Mouse (Mus musculus) ES-Bruce4 (cell line): ENCODE data around the gene Ints6. TPM values are rescaled to one million over a fixed set of nuclear protein-coding genes. Genes with fewer than 3 reads are reported as not detected.

ENCODE experiments used
- H3K27ac ChIP-seq: 2 replicates; pipeline ENCODE4 v1.5.1; 2012; ENCODE audit warnings: low read length, inconsistent platforms; ENCODE audit not compliant: insufficient read depth
- H3K27me3 ChIP-seq: 2 replicates; pipeline ENCODE4 v1.6.1; 2012; ENCODE audit warnings: mild to moderate bottlenecking, low read length, inconsistent platforms; ENCODE audit not compliant: control insufficient read depth, poor library complexity, insufficient read depth, severe bottlenecking
- H3K36me3 ChIP-seq: 2 replicates; pipeline ENCODE4 v1.6.1; 2012; ENCODE audit warnings: inconsistent platforms, mild to moderate bottlenecking, low read length, moderate library complexity; ENCODE audit not compliant: control insufficient read depth, poor library complexity, insufficient read depth, severe bottlenecking
- H3K4me1 ChIP-seq: one replicate; pipeline ENCODE4 v1.8.1; 2011; ENCODE audit warnings: low read length; ENCODE audit not compliant: control insufficient read depth, insufficient read depth
- H3K4me3 ChIP-seq: 2 replicates; pipeline ENCODE4 v1.5.1; 2011; ENCODE audit warnings: low read depth, mild to moderate bottlenecking, low read length
- H3K9ac ChIP-seq: 2 replicates; pipeline ENCODE4 v1.6.1; 2012; ENCODE audit warnings: low read depth, mild to moderate bottlenecking, inconsistent platforms; ENCODE audit not compliant: poor library complexity, severe bottlenecking
- H3K9me3 ChIP-seq: replicated peaks from 2 replicates; pipeline ENCODE4 v1.6.1; 2012; ENCODE audit warnings: mild to moderate bottlenecking, low read length, inconsistent platforms; ENCODE audit not compliant: control insufficient read depth, poor library complexity, insufficient read depth, severe bottlenecking
- CTCF ChIP-seq: IDR thresholded peaks from one replicate; pipeline ENCODE4 v1.8.1; 2011; ENCODE audit warnings: low read depth, low read length
- EP300 ChIP-seq: IDR thresholded peaks from 2 replicates; pipeline ENCODE4 v1.6.1; 2011; ENCODE audit warnings: low read depth, low read length; ENCODE audit not compliant: insufficient read depth
- POLR2A ChIP-seq: IDR thresholded peaks from one replicate; pipeline ENCODE4 v1.8.1; 2011; ENCODE audit warnings: low read length; ENCODE audit not compliant: insufficient read depth
- polyA plus RNA-seq: library from polyadenylated mRNA; stranded (reverse); fragments of >200 nt; gene quantifications from 2 replicates; pipeline ENCODE4 v1.2.4, GENCODE M21; 2011; ENCODE audit warnings: low read depth; ENCODE audit not compliant: missing spikeins, insufficient read depth, insufficient read length

Ints6 gene
- polyA plus RNA-seq = 46.3 and 48.4 TPM in 2 replicates

DNA sequence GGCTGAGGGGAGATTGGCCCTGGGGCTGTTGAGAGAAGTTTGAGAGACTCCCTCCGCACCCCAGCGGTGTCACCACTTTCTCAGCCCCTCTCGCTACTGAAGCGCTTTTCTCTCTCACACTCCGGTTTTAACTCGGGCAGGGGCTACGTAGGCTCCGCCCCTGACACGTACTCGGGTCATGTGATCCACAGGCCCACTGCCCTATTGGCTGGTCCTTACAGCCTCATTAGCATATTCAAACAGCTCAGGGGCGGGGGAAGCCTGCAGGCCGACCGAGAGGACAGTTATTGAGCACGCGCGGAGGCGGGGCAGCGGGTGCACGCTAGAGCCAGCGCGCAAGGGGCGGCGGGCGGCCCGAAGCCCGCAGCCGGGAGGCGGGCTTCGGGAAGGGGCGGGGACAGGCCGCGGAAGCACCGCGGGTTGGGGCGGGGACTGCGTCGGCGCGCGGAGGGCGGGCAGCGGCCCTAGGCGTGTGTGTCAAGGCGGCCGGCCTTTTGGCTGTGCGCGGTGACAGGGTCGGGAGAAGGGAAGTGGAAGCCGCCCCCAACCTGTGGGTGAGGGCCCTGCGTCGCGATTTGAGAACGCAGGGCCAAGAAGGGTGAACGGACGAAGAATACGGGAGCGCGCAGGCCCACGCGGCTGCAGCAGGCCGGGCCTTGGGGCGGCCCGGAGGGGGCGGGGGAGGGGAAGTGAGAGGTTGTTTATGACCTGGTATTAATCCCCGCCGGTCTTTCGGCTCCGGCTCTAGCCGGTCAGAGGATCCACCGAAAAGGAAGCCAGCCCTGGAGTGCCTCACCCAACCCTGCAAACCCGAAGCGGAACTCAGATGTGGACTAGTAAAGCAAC is at the start of gene Ints6:
Gene Ints6, minus strand, starts transcription at position 134 of the 846 bp plus-strand sequence.
- Histone ChIP-seq H3K9me3 (no peaks in the 10 kb centered on the region), H3K27ac (peak within 1 kb of the TSS; percentile 82), H3K9ac (peak within 1 kb of the TSS; percentile 98), H3K4me3 (peak within 1 kb of the TSS; percentile 97), H3K36me3 (peaks cover 13% of the 10 kb centered on the region), H3K27me3 (no peaks in the 10 kb centered on the region), H3K4me1 (no peaks in the 10 kb centered on the region)
- TF ChIP-seq POLR2A (peak; percentile 100), EP300 (0 out of 2 replicates have a peak, but pooled peaks have one; percentile 44), CTCF (no peak)

DNA sequence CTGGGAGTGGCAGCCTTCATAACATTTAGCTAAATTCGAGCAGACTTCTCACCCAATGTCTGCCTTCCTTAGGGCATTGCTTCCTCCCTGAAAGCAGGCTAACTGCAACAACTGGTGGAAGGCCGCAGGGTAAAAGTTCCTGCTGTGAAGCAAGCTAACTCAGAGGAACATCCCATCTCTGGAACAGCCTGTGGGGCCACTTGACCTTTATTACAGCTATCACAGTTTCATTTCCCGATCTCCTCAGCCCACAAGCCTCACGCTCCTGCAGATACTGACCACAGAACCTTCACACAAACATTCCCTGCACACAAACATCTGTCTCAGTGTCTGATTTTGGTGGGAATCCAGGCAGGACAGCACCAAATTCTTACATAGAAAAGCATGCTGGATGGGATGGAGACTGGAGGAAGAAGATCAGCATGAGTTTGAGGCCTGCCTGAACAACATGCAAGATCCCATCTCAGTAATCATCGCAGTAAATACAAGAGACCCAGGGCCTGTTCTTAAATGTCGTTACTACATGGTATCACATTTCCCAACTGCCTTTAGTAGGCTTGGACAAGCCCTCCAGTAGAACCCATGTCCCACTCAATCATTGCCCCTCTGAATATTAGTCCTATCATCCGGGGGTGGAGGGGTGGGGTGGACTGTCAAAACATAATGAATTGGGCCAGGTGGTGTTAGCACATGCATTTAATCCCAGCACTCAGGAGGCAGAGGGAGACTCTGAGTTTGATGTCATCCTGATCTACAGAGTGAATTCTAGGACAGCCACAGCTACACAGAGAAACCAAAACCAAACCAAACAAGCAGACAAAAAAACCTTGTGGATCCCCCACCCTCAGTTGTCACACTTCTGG is 47.9 kb upstream of the Ints6 start:
- Histone ChIP-seq H3K4me1 (no peaks in the 10 kb centered on the region), H3K27me3 (no peaks in the 10 kb centered on the region), H3K27ac (no peak overlapping the region), H3K9me3 (no peaks in the 10 kb centered on the region), H3K9ac (no peak overlapping the region), H3K36me3 (no peaks in the 10 kb centered on the region), H3K4me3 (no peak overlapping the region)
- TF ChIP-seq POLR2A = no peak
- no peak for TF ChIP-seq CTCF
- no peak for TF ChIP-seq EP300

DNA sequence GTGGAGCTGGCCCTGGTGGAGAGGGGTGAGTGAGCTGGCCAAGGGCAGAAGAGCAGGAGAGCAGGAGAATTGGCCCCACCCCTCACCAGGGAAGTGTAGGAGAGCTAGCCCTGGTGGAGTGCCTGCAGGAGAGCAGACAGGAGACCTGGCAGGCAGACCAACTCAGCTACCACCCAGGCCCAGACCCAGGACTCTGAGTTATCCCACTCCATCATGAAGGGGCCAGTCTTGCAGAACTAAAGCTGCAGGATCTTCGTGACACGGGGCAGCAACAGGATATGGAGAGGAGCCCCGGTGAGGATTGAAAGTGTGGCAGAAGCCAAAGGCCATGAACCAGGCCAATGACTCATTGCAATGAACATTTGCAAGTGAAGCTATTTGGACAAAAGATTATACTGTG is 46.0 kb upstream of the Ints6 start:
- H3K4me3 ChIP-seq = no peak overlapping the region
- H3K27ac ChIP-seq = no peak overlapping the region
- no peaks in the 10 kb centered on the region for H3K36me3 ChIP-seq
- no peaks in the 10 kb centered on the region for H3K27me3 ChIP-seq
- H3K4me1 ChIP-seq = no peaks in the 10 kb centered on the region
- H3K9ac ChIP-seq = no peak overlapping the region
- no peak for TF ChIP-seq EP300
- no peak for TF ChIP-seq POLR2A
- no peak for TF ChIP-seq CTCF
- no peaks in the 10 kb centered on the region for H3K9me3 ChIP-seq

DNA sequence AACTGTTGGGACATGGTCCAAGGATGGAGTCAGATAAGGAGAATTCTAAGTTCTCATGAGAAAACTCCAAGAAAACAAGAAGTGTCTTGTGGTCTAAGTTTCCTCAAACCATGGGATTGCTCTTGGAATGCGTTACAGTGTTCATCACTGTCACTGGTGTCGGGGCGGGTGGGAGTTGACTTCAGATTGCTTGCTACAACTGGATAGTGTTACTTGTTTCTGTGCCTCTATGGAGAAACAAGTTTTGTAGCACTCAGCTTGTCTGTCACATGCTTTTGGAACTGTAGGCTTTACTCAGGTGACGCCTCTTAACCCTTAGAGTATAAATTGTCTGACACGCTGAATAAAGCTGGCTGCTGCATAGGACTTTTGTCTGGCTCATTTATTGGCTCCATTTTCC is 42.2 kb upstream of the Ints6 start:
- Histone ChIP-seq H3K4me3 (no peak overlapping the region), H3K36me3 (no peaks in the 10 kb centered on the region), H3K4me1 (no peaks in the 10 kb centered on the region), H3K27ac (no peak overlapping the region), H3K27me3 (no peaks in the 10 kb centered on the region), H3K9me3 (no peaks in the 10 kb centered on the region), H3K9ac (no peak overlapping the region)
- TF ChIP-seq EP300 (no peak), CTCF (no peak), POLR2A (no peak)

DNA sequence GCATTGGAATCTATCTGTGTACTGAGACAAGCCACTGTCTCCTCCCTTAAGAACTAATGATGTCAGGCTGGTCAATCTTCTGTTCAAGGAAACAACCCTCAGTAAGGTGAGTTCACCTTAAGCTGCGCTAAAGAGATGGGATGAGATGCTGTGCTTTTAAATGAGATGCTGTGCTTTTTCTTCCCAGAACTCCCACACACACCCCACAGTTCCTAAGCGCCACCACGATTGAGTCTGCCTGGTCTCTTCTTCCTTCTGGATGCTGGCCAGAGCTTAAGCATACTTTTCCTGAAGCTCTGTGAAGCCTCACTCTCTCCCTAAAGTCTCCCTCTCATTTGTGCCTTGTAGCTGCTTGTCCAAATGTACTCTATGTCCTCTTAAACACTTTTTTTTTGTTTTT is 39.8 kb upstream of the Ints6 start:
- Histone ChIP-seq H3K36me3 (no peaks in the 10 kb centered on the region), H3K4me1 (no peaks in the 10 kb centered on the region)

More for the DNA sequence above, 39.8 kb upstream of the Ints6 start:
- Histone ChIP-seq H3K27me3 (no peaks in the 10 kb centered on the region), H3K9ac (no peak overlapping the region), H3K9me3 (no peaks in the 10 kb centered on the region), H3K4me3 (no peak overlapping the region), H3K27ac (no peak overlapping the region)
- TF ChIP-seq CTCF (no peak), POLR2A (no peak), EP300 (no peak)
